Mouse (Mus musculus) MEL (cell line): ENCODE results near the gene Tomm40l. TPM values are rescaled to one million over a fixed set of nuclear protein-coding genes. Genes with fewer than 3 reads are reported as not detected.

Experiments used
- DNase-seq: peaks from one replicate; pipeline ENCODE4 v3.0.0; 2011; ENCODE audit warnings: low read depth, low spot score
- H3K27ac ChIP-seq: 2 replicates; pipeline ENCODE4 v1.5.1; 2012; ENCODE audit warnings: low read depth, mild to moderate bottlenecking, control low read depth, low read length, moderate library complexity; ENCODE audit not compliant: control insufficient read depth
- H3K27me3 ChIP-seq, 2 experiments: fragments of 150-350 bp in 1 of 2; sonication (generic) in 1 of 2; 2 replicates each; pipeline ENCODE4 v1.6.1; 2012; ENCODE audit warnings: low read length in 2 of 2, mild to moderate bottlenecking in 2 of 2, improper control_type of control experiment in 1 of 2, moderate library complexity in 1 of 2; ENCODE audit not compliant: insufficient read depth in 2 of 2, control insufficient read depth in 1 of 2
- H3K36me3 ChIP-seq, 2 experiments: 2 replicates each; pipeline ENCODE4 v1.6.1; 2012 to 2014; ENCODE audit warnings: low read length in 2 of 2, improper control_type of control experiment in 1 of 2, inconsistent platforms in 1 of 2, mild to moderate bottlenecking in 1 of 2; ENCODE audit not compliant: insufficient read depth in 2 of 2, control insufficient read depth in 1 of 2
- H3K4me1 ChIP-seq, 2 experiments: fragments of 150-350 bp in 1 of 2; sonication (generic) in 1 of 2; 2 replicates each; pipeline ENCODE4 v1.6.1; 2012; ENCODE audit warnings: low read length in 2 of 2, improper control_type of control experiment in 1 of 2, mild to moderate bottlenecking in 1 of 2; ENCODE audit not compliant: insufficient read depth in 2 of 2, control insufficient read depth in 1 of 2
- H3K4me3 ChIP-seq, 2 experiments: fragments of 150-350 bp in 1 of 2; sonication (generic) in 1 of 2; 2 replicates each; pipeline ENCODE4 v1.5.1; 2012; ENCODE audit warnings: low read depth in 2 of 2, low read length in 2 of 2, mild to moderate bottlenecking in 2 of 2, moderate library complexity in 2 of 2, control low read depth in 1 of 2, improper control_type of control experiment in 1 of 2; ENCODE audit not compliant: control insufficient read depth in 1 of 2, insufficient read depth in 1 of 2
- H3K79me2 ChIP-seq: 2 replicates; pipeline ENCODE4 v1.6.1; 2012; ENCODE audit warnings: mild to moderate bottlenecking, low read length, moderate library complexity; ENCODE audit not compliant: control insufficient read depth, poor library complexity, insufficient read depth
- H3K9ac ChIP-seq: 2 replicates; pipeline ENCODE4 v1.6.1; 2012; ENCODE audit warnings: low read depth, mild to moderate bottlenecking, control low read depth, low read length, moderate library complexity; ENCODE audit not compliant: control insufficient read depth, poor library complexity, severe bottlenecking
- H3K9me3 ChIP-seq: fragments of 150-350 bp; sonication (generic); replicated peaks from 2 replicates; pipeline ENCODE4 v1.6.1; 2012; ENCODE audit warnings: mild to moderate bottlenecking, low read length, improper control_type of control experiment, moderate library complexity; ENCODE audit not compliant: insufficient read depth
- BHLHE40 ChIP-seq: IDR thresholded peaks from 2 replicates; pipeline ENCODE4 v1.6.1; 2012; ENCODE audit warnings: low read depth, mild to moderate bottlenecking, inconsistent platforms, low read length, improper control_type of control experiment, borderline replicate concordance
- CHD1 ChIP-seq: IDR thresholded peaks from 2 replicates; pipeline ENCODE4 v1.6.1; 2012; ENCODE audit warnings: low read depth, mild to moderate bottlenecking, inconsistent platforms, low read length, improper control_type of control experiment
- CTCF ChIP-seq, 3 experiments: IDR thresholded peaks in 2 of 3; conservative IDR thresholded peaks in 1 of 3; 2 replicates each; pipeline ENCODE4 v1.5.1; 2011 to 2012; ENCODE audit warnings: low read length in 3 of 3, low read depth in 2 of 3, mild to moderate bottlenecking in 2 of 3, improper control_type of control experiment in 1 of 3, inconsistent platforms in 1 of 3, mixed read lengths in 1 of 3, moderate library complexity in 1 of 3; ENCODE audit not compliant: control insufficient read depth in 1 of 3, insufficient read depth in 1 of 3, poor library complexity in 1 of 3, severe bottlenecking in 1 of 3
- EP300 ChIP-seq, 2 experiments: IDR thresholded peaks; 2 replicates each; pipeline ENCODE4 v1.6.1; 2011; ENCODE audit warnings: improper control_type of control experiment in 2 of 2, low read length in 2 of 2, low read depth in 1 of 2, mild to moderate bottlenecking in 1 of 2
- GABPA ChIP-seq: IDR thresholded peaks from 2 replicates; pipeline ENCODE4 v1.6.1; 2012; ENCODE audit warnings: low read depth, mild to moderate bottlenecking, inconsistent platforms, low read length, improper control_type of control experiment, moderate library complexity
- GATA1 ChIP-seq: IDR thresholded peaks from 2 replicates; pipeline ENCODE4 v1.6.1; 2011; ENCODE audit warnings: low read depth, low read length, improper control_type of control experiment
- JUND ChIP-seq: IDR thresholded peaks from 2 replicates; pipeline ENCODE4 v1.6.1; 2011; ENCODE audit warnings: low read depth, mild to moderate bottlenecking, improper control_type of control experiment, low read length
- KAT2A ChIP-seq: conservative IDR thresholded peaks from 2 replicates; pipeline ENCODE4 v1.6.1; 2012; ENCODE audit warnings: low read depth, low read length, improper control_type of control experiment, inconsistent platforms
- MAFK ChIP-seq: IDR thresholded peaks from 2 replicates; pipeline ENCODE4 v1.6.1; 2011; ENCODE audit warnings: low read depth, mild to moderate bottlenecking, low read length, improper control_type of control experiment, borderline replicate concordance
- MAX ChIP-seq: IDR thresholded peaks from 2 replicates; pipeline ENCODE4 v1.6.1; 2011; ENCODE audit warnings: low read length, improper control_type of control experiment
- MAZ ChIP-seq: IDR thresholded peaks from 2 replicates; pipeline ENCODE4 v1.6.1; 2012; ENCODE audit warnings: low read depth, mild to moderate bottlenecking, inconsistent platforms, low read length, improper control_type of control experiment
- MEF2A ChIP-seq: IDR thresholded peaks from 2 replicates; pipeline ENCODE4 v1.6.1; 2014; ENCODE audit warnings: low read depth, mild to moderate bottlenecking, inconsistent platforms, low read length, improper control_type of control experiment; ENCODE audit not compliant: poor library complexity, insufficient replicate concordance, severe bottlenecking; ENCODE audit errors: extremely low read depth
- MXI1 ChIP-seq: IDR thresholded peaks from 2 replicates; pipeline ENCODE4 v1.6.1; 2011; ENCODE audit warnings: mild to moderate bottlenecking, low read depth, low read length, improper control_type of control experiment
- MYB ChIP-seq: IDR thresholded peaks from 2 replicates; pipeline ENCODE4 v1.6.1; 2011; ENCODE audit warnings: mild to moderate bottlenecking, low read depth, low read length, improper control_type of control experiment
- MYC ChIP-seq: IDR thresholded peaks from 2 replicates; pipeline ENCODE4 v1.6.1; 2011; ENCODE audit warnings: low read depth, mild to moderate bottlenecking, low read length, improper control_type of control experiment, moderate library complexity
- NELFE ChIP-seq: IDR thresholded peaks from 2 replicates; pipeline ENCODE4 v1.6.1; 2011; ENCODE audit warnings: low read depth, low read length, improper control_type of control experiment
- POLR2AphosphoS2 ChIP-seq: IDR thresholded peaks from 2 replicates; pipeline ENCODE4 v1.6.1; 2011; ENCODE audit warnings: low read length, improper control_type of control experiment
- POLR2AphosphoS5 ChIP-seq: IDR thresholded peaks from 2 replicates; pipeline ENCODE4 v1.6.1; 2012; ENCODE audit warnings: low read depth, borderline replicate concordance, mild to moderate bottlenecking, inconsistent platforms, low read length, moderate library complexity, mixed read lengths
- RCOR1 ChIP-seq: IDR thresholded peaks from 2 replicates; pipeline ENCODE4 v1.6.1; 2012; ENCODE audit warnings: low read depth, mild to moderate bottlenecking, inconsistent platforms, low read length, improper control_type of control experiment
- TAL1 ChIP-seq: IDR thresholded peaks from 2 replicates; pipeline ENCODE4 v1.6.1; 2012; ENCODE audit warnings: mild to moderate bottlenecking, inconsistent platforms, low read length, moderate library complexity, mixed read lengths
- TBP ChIP-seq: IDR thresholded peaks from 2 replicates; pipeline ENCODE4 v1.8.0; 2011; ENCODE audit warnings: low read depth, low read length, improper control_type of control experiment
- ZC3H11A ChIP-seq: IDR thresholded peaks from 2 replicates; pipeline ENCODE4 v1.6.1; 2012; ENCODE audit warnings: low read depth, mild to moderate bottlenecking, inconsistent platforms, low read length, improper control_type of control experiment
- ZKSCAN1 ChIP-seq: IDR thresholded peaks from 2 replicates; pipeline ENCODE4 v1.6.1; 2012; ENCODE audit warnings: low read depth, mild to moderate bottlenecking, inconsistent platforms, low read length, improper control_type of control experiment, moderate library complexity
- ZMIZ1 ChIP-seq: IDR thresholded peaks from 2 replicates; pipeline ENCODE4 v1.6.1; 2012; ENCODE audit warnings: low read depth, mild to moderate bottlenecking, inconsistent platforms, low read length, improper control_type of control experiment, moderate library complexity
- polyA plus RNA-seq, 2 experiments: library from polyadenylated mRNA; stranded (reverse) in 1 of 2; unstranded in 1 of 2; fragments of >175 nt in 1 of 2; fragments of >200 nt in 1 of 2; gene quantifications; 2 replicates each; pipeline versions ENCODE4 v1.2.1 to v1.2.4; 2012; ENCODE audit warnings: low replicate concordance in 2 of 2, low read depth in 1 of 2; ENCODE audit not compliant: insufficient read length in 2 of 2, insufficient read depth in 1 of 2, missing spikeins in 1 of 2
- total RNA-seq: library from RNA; depleted of rRNA; stranded (reverse); fragments of 300-350 nt; gene quantifications from 2 replicates; pipeline ENCODE4 v1.2.3, GENCODE M21; 2012

Tomm40l gene
- total and polyA plus RNA-seq, 3 experiments: 40.7 to 43.4 TPM; not detected in 1

GRCm38 (mm10) chr1:171213801-171214496 is 8.4 kb downstream of the Tomm40l start, which contains the start of gene Nr1i3:
Gene Nr1i3, plus strand, starts transcription at chr1:171213970.
- no peaks in the 10 kb centered on the region for H3K79me2 ChIP-seq
- no peak within 1 kb of the TSS for H3K4me3 ChIP-seq
- peaks cover 0 to 20% of the 10 kb centered on the region in 2 experiments; a peak in 2 of 4 replicates for H3K36me3 ChIP-seq
- H3K9ac ChIP-seq: no peak within 1 kb of the TSS
- no peaks in the 10 kb centered on the region for H3K9me3 ChIP-seq
- no peak for DNase-seq
- H3K4me1 ChIP-seq: peaks cover 2 to 39% of the 10 kb centered on the region in 2 experiments; a peak in 3 of 4 replicates
- H3K27me3 ChIP-seq: no peaks in the 10 kb centered on the region
- no peak within 1 kb of the TSS for H3K27ac ChIP-seq
- TF ChIP-seq KAT2A (no peak), BHLHE40 (no peak), ZC3H11A (no peak), ZMIZ1 (no peak), GABPA (no peak), EP300 (IDR thresholded peaks at IDR 0.05; ENCODE audit: low read depth in 1 of 2, low read length in 2 of 2) (no peak), MYB (no peak), MAFK (no peak), NELFE (no peak), ZKSCAN1 (no peak), TBP (no peak), RCOR1 (no peak)

GRCm38 (mm10) chr1:171212854-171213253 is 9.5 kb downstream of the Tomm40l start:
- DNase-seq: no peak
- Histone ChIP-seq H3K4me3 (no peak overlapping the region), H3K9me3 (no peaks in the 10 kb centered on the region), H3K4me1 (peaks cover 5 to 41% of the 10 kb centered on the region in 2 experiments), H3K36me3 (peaks cover 0 to 23% of the 10 kb centered on the region in 2 experiments; a peak in 2 of 4 replicates), H3K27ac (no peak overlapping the region), H3K9ac (no peak overlapping the region), H3K79me2 (no peaks in the 10 kb centered on the region), H3K27me3 (no peaks in the 10 kb centered on the region)
- TF ChIP-seq JUND (no peak), MYC (no peak), NELFE (no peak), CHD1 (no peak), ZMIZ1 (no peak), MXI1 (no peak), MEF2A (no peak), MAX (no peak), MAZ (no peak), GATA1 (no peak), TAL1 (no peak), POLR2AphosphoS2 (no peak), CTCF (IDR thresholded peaks at IDR 0.05 in 2 of 3, conservative IDR thresholded peaks at IDR 0.05 in 1 of 3; ENCODE audit: control insufficient read depth in 1 of 3, insufficient read depth in 1 of 3, low read depth in 2 of 3, low read length in 3 of 3, poor library complexity in 1 of 3, severe bottlenecking in 1 of 3) (no peak), ZKSCAN1 (no peak), ZC3H11A (no peak), MAFK (no peak), POLR2AphosphoS5 (no peak)
